Mouse (Mus musculus) hindbrain, embryonic 14.5 days (tissue): Measurements from ENCODE around the gene Perm1. TPM values are rescaled to one million over a fixed set of nuclear protein-coding genes. Genes with fewer than 3 reads are reported as not detected.

Source experiments
- ATAC-seq: fragments of 200-750 bp; cut with Nextera tagmentation; 2 replicates; pipeline ENCODE4 v1.8.0; 2017; ENCODE audit warnings: moderate number of reproducible peaks, mild to moderate bottlenecking, moderate TSS enrichment, moderate library complexity; ENCODE audit not compliant: low FRiP score
- DNase-seq: peaks from one replicate; pipeline ENCODE4 v3.0.0-alpha.2; 2015; ENCODE audit warnings: low spot score
- H3K27ac ChIP-seq: fragments of 300-500 bp; sonication (generic); 2 replicates; pipeline ENCODE4 v1.5.1; 2014; ENCODE audit warnings: mild to moderate bottlenecking, moderate library complexity
- H3K27me3 ChIP-seq: fragments of 300-500 bp; sonication (generic); 2 replicates; pipeline ENCODE4 v1.6.1; 2014; ENCODE audit warnings: mild to moderate bottlenecking, low read length, mixed read lengths; ENCODE audit not compliant: control insufficient read depth, insufficient read depth
- H3K36me3 ChIP-seq: fragments of 300-500 bp; sonication (generic); replicated peaks from 2 replicates; pipeline ENCODE4 v1.6.1; 2014; ENCODE audit not compliant: control insufficient read depth, insufficient read depth
- H3K4me1 ChIP-seq: fragments of 300-500 bp; sonication (generic); replicated peaks from 2 replicates; pipeline ENCODE4 v1.6.1; 2014; ENCODE audit warnings: antibody characterized with exemption, low read length, mixed read lengths; ENCODE audit not compliant: control insufficient read depth, insufficient read depth
- H3K4me2 ChIP-seq: fragments of 300-500 bp; sonication (generic); replicated peaks from 2 replicates; pipeline ENCODE4 v1.6.1; 2014; ENCODE audit warnings: mild to moderate bottlenecking, moderate library complexity
- H3K4me3 ChIP-seq: fragments of 300-500 bp; sonication (generic); replicated peaks from 2 replicates; pipeline ENCODE4 v1.5.1; 2014; ENCODE audit warnings: mild to moderate bottlenecking, low read length
- H3K9ac ChIP-seq: fragments of 300-500 bp; sonication (generic); 2 replicates; pipeline ENCODE4 v1.6.1; 2014
- H3K9me3 ChIP-seq: fragments of 300-500 bp; sonication (generic); 2 replicates; pipeline ENCODE4 v1.6.1; 2016; ENCODE audit warnings: low read length; ENCODE audit not compliant: control insufficient read depth
- WGBS: fragments of 180-500 bp; shearing (Covaris S2); extraction: QIAGEN DNeasy Blood & Tissue Kit; methylation state at CpG from one replicate; pipeline ENCODE4 v1.1.7; 2014; 5-methylcytosine and 5-hydroxymethylcytosine counted together
- polyA plus RNA-seq: library from polyadenylated mRNA; unstranded; fragments of >200 nt; fragmentation: Nextera tagmentation; extraction: Ambion mirVana; gene quantifications from 2 replicates; pipeline ENCODE4 v1.2.1, GENCODE M21; 2014

Perm1 gene
- polyA plus RNA-seq, result 1.9 and 2.2 TPM in 2 replicates

GRCm38 (mm10) chr4:156215649-156216048 lies at the start of gene Perm1:
TSS of gene Perm1 (plus strand) at chr4:156215868.
- no peak within 1 kb of the TSS for H3K9ac ChIP-seq
- H3K27me3 ChIP-seq, result no peaks in the 10 kb centered on the region
- DNase-seq (no peak), ATAC-seq (no peak)
- H3K4me3 ChIP-seq, result no peak within 1 kb of the TSS
- H3K4me1 ChIP-seq, result no peaks in the 10 kb centered on the region
- no peaks in the 10 kb centered on the region for H3K9me3 ChIP-seq
- H3K36me3 ChIP-seq, result 0 out of 2 replicates have a peak, but pooled peaks cover 4% of the 10 kb centered on the region
- WGBS, result 79% methylated on average over 4 of the region's 4 CpGs
- H3K4me2 ChIP-seq, result no peak within 1 kb of the TSS
- no peak within 1 kb of the TSS for H3K27ac ChIP-seq

- Histone ChIP-seq H3K4me1 (no peaks in the 10 kb centered on the region), H3K27me3 (no peaks in the 10 kb centered on the region), H3K4me3 (no peak overlapping the region), H3K9me3 (0 out of 2 replicates have a peak, but pooled peaks cover 8% of the 10 kb centered on the region), H3K36me3 (peaks cover 94% of the 10 kb centered on the region), H3K4me2 (no peak overlapping the region), H3K9ac (no peak overlapping the region), H3K27ac (no peak overlapping the region)
- no peak for DNase-seq
- WGBS, result 92% methylated on average over 9 of the region's 9 CpGs
- ATAC-seq, result no peak
Observed at GRCm38 (mm10) chr4:156166477-156166876, 49.2 kb upstream of the Perm1 start.

GRCm38 (mm10) chr4:156168611-156169010 lies 47.1 kb upstream of the Perm1 start:
- DNase-seq, result no peak
- Histone ChIP-seq H3K27ac (no peak overlapping the region), H3K4me2 (no peak overlapping the region), H3K27me3 (no peaks in the 10 kb centered on the region), H3K9ac (no peak overlapping the region), H3K36me3 (peaks cover 98% of the 10 kb centered on the region), H3K4me1 (no peaks in the 10 kb centered on the region), H3K9me3 (no peaks in the 10 kb centered on the region), H3K4me3 (no peak overlapping the region)
- no peak for ATAC-seq
- 95% methylated on average over 8 of the region's 8 CpGs for WGBS

GRCm38 (mm10) chr4:156169129-156169528 lies 46.5 kb upstream of the Perm1 start:
- H3K27ac ChIP-seq, result no peak overlapping the region
- H3K27me3 ChIP-seq, result no peaks in the 10 kb centered on the region
- no peak overlapping the region for H3K4me3 ChIP-seq
- no peak overlapping the region for H3K4me2 ChIP-seq
- DNase-seq (no peak), ATAC-seq (no peak)
- H3K9ac ChIP-seq, result no peak overlapping the region
- peaks cover 98% of the 10 kb centered on the region for H3K36me3 ChIP-seq
- no peaks in the 10 kb centered on the region for H3K4me1 ChIP-seq
- WGBS, result 95% methylated on average over 10 of the region's 10 CpGs
- no peaks in the 10 kb centered on the region for H3K9me3 ChIP-seq

GRCm38 (mm10) chr4:156171828-156172227 lies 43.8 kb upstream of the Perm1 start:
- Histone ChIP-seq H3K27me3 (no peaks in the 10 kb centered on the region), H3K4me2 (no peak overlapping the region), H3K36me3 (peaks cover 100% of the 10 kb centered on the region), H3K4me1 (no peaks in the 10 kb centered on the region), H3K9me3 (no peaks in the 10 kb centered on the region), H3K9ac (no peak overlapping the region), H3K27ac (no peak overlapping the region), H3K4me3 (no peak overlapping the region)
- DNase-seq (no peak), ATAC-seq (no peak)
- WGBS, result 96% methylated on average over 11 of the region's 11 CpGs

- no peak overlapping the region for H3K4me3 ChIP-seq
- H3K4me1 ChIP-seq, result peaks cover 21% of the 10 kb centered on the region
- no peak overlapping the region for H3K27ac ChIP-seq
- no peak for ATAC-seq
- no peak overlapping the region for H3K9ac ChIP-seq
- 96% methylated on average over 9 of the region's 9 CpGs for WGBS
- H3K36me3 ChIP-seq, result peaks cover 94% of the 10 kb centered on the region
- DNase-seq, result no peak
- H3K27me3 ChIP-seq, result no peaks in the 10 kb centered on the region
- H3K9me3 ChIP-seq, result no peaks in the 10 kb centered on the region
- no peak overlapping the region for H3K4me2 ChIP-seq
Observed at GRCm38 (mm10) chr4:156177630-156178029, 38.0 kb upstream of the Perm1 start.

- H3K36me3 ChIP-seq, result peaks cover 33% of the 10 kb centered on the region
- H3K27me3 ChIP-seq, result no peaks in the 10 kb centered on the region
- peak overlapping the region; percentile 45; the same call in 1 of the 2 replicates for H3K9ac ChIP-seq
- H3K27ac ChIP-seq, result no peak overlapping the region
- H3K4me3 ChIP-seq, result peak overlapping the region; percentile 56
- H3K9me3 ChIP-seq, result no peaks in the 10 kb centered on the region
- 85% methylated on average over 5 of the region's 5 CpGs for WGBS
- H3K4me1 ChIP-seq, result peaks cover 77% of the 10 kb centered on the region
- DNase-seq (no peak), ATAC-seq (no peak)
- peak overlapping the region; percentile 74 for H3K4me2 ChIP-seq
Observed at GRCm38 (mm10) chr4:156183747-156184146, 31.9 kb upstream of the Perm1 start.

GRCm38 (mm10) chr4:156184291-156184954 lies 31.2 kb upstream of the Perm1 start:
- peaks cover 83% of the 10 kb centered on the region for H3K4me1 ChIP-seq
- ATAC-seq (no peak; the same call in 1 of the 2 replicates), DNase-seq (no peak)
- peak overlapping the region; percentile 90 for H3K9ac ChIP-seq
- H3K4me2 ChIP-seq, result peak overlapping the region; percentile 74
- no peaks in the 10 kb centered on the region for H3K9me3 ChIP-seq
- H3K27ac ChIP-seq, result peak overlapping the region; percentile 96
- WGBS, result 61% methylated on average over 7 of the region's 7 CpGs
- no peaks in the 10 kb centered on the region for H3K27me3 ChIP-seq
- peaks cover 26% of the 10 kb centered on the region for H3K36me3 ChIP-seq
- peak overlapping the region; percentile 56 for H3K4me3 ChIP-seq

- no peaks in the 10 kb centered on the region for H3K9me3 ChIP-seq
- H3K4me2 ChIP-seq, result peak overlapping the region; percentile 74
- H3K27me3 ChIP-seq, result no peaks in the 10 kb centered on the region
- H3K27ac ChIP-seq, result peak overlapping the region; percentile 96
- ATAC-seq (no peak; the same call in 1 of the 2 replicates), DNase-seq (no peak)
- H3K36me3 ChIP-seq, result peaks cover 20% of the 10 kb centered on the region
- H3K9ac ChIP-seq, result peak overlapping the region; percentile 90
- H3K4me3 ChIP-seq, result peak overlapping the region; percentile 56
- peaks cover 92% of the 10 kb centered on the region for H3K4me1 ChIP-seq
- WGBS, result 40% methylated on average over 13 of the region's 13 CpGs
Observed at GRCm38 (mm10) chr4:156185456-156185949, 30.2 kb upstream of the Perm1 start.
